Mouse (Mus musculus) fat pad, adult 2 months (tissue): Measurements from ENCODE around the gene Phf3.
A peak's percentile ranks its signal among the peaks of the same experiment; 100 is the strongest.
"Not testable (repeated sequence)": the region's sequence is repeated elsewhere in the genome, so short reads cannot be mapped to it uniquely, and the experiment has no call there.

Experiments used
- DNase-seq: peaks from one replicate; pipeline ENCODE4 v3.0.0-alpha.2; 2011; ENCODE audit warnings: low read depth, low spot score; ENCODE audit errors: extremely low read depth

Phf3 gene

DNA sequence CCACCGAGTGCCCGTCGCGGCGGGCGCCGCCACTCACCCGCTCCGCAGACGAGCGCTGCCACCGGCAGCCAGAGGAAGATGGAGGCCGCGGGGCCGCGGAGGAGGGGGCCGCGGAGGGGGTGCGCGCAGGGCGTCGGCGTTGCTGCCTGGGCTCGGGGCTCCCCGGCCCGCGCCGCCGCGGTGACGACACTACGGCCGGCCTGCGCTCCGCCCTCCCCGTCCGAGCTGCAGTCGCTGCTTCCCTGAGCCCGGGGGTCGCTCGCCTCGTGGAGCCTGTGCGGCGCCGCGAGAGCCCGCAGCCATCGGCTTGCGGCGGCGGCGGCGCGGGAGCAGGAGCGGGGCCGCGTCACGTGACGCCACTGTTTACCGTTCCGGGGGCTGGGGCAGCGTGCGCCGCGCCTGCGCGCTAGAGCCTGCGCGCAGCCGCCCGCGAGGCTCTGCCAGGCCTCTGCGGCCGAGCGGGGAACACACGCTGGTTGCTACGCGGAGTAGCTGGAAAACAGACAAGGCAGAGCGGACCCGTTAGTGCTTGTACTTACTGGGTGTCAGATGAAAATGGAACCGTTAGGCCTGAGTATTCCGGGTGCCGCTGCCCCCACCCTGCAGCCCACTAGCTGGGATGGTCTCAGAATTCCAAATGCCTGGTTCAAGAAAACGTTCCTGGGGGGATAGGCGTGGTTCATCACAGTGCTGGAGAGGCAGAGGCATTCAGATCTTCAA lies at the start of gene Phf3:
Gene Phf3, minus strand, starts transcription at position 381 of the 720 bp plus-strand sequence.
- DNase-seq, result no peak

DNA sequence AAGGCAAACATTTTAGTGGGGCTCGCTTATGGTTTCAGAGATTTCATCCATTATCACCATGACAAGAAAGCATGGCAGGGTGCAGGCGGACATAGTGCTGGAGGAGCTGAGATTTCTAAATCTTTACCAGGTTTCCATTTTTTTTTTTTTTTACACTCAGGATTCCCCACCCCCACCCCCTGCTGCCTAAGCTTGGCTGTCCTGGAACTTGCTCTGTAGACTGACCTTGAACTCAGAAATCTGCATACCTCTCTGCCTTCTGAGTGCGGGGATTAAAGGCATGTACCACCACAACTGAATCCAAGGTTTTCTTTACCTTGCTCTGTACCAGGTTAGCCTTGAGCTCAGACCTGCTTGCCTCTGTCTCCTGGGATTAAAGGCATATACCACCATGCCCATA lies 48.5 kb upstream of the Phf3 start:
- no peak for DNase-seq

DNA sequence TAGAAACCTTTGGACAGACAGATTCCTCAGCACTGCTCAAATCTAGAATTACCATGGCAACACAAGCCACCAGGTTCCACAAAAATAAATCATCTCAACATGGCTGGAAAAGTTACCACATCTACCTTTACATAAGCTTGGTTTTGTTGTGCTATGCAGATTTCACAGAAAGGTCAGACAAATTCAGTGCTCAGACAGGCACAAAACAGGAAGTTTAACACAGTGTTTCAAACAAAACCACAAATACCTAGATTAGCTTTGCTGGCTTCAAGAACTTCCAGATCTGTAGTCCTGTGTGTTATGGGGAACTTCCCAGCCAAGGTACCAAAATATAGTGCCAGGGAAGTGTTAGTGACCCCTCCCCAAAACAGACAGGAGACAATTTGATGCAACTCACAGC lies 47.5 kb upstream of the Phf3 start:
- DNase-seq, result no peak

DNA sequence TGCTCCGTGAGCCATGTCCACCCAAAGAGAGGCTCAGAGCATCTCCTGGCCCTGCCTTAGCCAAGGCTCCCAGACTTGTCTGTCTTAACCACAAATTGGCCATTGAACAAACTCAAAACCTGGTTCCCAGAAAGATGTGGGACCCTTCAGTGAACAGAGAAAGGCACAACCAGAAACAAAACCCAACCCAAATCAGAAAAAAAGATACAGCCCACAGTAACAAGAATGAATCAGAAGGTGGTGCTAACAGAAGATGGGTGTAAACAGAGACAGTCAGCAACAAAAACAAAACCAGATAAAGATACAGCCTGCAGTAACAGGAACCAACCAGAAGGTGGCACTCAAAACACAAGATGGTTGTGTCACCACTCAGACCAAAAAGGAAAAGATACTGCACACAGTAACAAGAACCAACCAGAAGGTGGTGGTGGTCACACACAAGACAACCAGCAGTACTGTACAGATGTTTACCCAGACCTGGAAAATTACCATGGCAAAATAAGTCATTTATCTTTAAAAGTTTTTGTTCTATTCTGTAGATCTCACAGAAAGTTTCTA lies 47.0 kb upstream of the Phf3 start:
- no peak for DNase-seq

DNA sequence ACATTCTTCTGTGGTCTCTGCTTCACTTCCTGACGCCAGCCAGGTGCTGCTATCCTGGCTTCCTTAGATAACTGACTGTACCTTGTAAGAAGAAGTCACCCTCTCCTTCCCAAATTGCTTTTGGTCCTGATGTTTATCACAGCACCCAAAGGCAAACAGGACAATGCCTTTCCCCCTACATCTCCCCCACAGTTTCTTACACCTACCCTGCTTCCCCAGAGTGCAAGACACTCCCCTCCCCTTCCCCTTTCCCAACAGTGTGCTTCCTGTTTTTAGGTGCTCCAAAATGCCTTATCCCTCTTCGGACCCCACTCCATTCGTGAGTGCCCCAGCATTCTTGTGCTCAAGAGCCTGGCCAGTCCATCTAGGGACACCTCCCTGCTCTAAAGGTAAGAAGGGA lies 36.5 kb upstream of the Phf3 start:
- DNase-seq, result no peak

DNA sequence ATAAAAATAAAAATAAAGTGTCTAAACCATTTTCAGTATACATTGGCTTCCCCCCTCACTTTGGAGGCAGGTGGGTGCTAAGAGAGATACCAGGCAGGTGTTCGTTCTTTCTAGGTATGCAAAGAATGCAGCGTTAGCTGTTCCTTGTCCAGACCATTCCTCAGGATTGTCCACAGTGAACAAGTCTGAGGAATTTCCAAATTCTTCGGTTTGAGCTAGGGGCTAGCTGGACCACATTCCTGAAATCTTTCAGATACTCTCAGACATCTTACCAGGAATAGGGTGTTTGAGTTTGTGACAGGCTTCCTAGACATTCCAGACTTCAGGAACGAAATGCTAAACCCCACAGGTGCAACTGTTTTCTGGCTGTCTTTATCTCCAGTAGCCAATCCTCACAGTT lies 35.1 kb upstream of the Phf3 start:
- no peak for DNase-seq

DNA sequence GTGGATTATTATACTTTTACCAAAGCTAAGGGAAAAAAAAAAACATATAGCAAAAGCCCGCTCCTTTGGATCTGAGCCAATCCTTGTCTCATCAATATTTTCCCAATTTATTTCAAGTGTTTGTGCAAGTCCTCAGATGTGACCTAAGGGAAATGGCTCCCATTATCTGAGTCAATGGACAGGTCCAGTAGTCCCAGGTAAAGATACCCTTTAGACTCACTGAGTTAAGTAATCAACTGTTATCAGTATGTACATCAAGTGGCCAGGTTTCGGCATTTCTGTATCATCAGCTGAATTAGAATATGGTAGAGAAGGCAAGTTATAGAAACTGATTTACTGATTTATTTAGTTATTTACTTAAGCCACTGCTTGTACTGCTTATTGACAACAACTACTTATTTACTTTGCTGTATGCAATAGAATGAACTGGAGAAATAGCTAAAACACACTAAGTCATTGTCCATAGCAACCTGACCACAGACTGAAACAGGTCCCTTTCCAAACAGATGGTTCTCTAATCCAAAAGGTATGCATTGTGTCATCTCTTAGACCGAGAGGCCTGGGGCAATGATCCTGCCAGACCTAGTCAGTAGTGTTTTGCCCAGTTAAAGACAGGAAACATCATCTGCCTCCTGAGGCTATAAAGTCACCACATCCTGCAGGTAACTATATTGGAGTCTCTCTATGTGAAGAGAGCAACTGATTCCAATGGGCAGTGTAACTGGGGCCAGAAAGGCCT lies 29.9 kb upstream of the Phf3 start:
- no peak for DNase-seq

DNA sequence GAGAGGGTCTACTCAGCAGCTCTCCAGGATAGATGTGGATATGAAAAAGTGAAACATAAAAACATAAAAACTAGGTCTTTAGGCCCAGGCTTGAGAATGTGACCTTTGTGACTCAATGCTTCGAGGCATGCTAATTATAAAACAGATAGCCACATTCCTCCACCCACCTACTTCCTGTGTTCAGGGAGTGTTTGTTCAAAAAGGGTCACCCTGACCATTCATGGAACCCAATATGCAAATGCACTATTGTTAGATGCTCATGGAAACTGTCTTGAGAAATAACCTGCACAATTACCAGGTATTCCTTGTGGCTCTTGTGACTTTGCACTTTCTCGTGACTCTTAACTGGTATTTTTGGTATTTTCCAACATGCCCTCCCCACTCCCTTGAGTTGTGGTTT lies 25.0 kb upstream of the Phf3 start:
- DNase-seq, result no peak

DNA sequence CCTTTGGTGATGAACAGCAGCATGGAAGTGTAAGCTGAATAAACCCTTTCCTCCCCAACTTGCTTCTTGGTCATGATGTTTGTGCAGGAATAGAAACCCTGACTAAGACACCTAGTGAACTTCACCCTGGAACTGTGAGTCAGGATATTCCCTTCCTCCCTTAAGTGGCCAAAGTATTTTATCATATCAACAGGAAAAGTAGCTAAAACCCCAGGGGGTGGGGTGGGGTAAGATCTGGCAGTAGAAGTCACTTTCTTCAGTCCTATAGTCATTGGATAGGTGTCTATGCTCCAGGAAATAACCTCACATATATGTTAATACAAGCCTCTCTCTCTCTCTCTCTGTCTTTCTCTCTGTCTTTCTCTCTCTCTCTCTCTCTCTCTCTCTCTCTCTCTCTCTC lies 21.6 kb upstream of the Phf3 start:
- not testable (repeated sequence) for DNase-seq

DNA sequence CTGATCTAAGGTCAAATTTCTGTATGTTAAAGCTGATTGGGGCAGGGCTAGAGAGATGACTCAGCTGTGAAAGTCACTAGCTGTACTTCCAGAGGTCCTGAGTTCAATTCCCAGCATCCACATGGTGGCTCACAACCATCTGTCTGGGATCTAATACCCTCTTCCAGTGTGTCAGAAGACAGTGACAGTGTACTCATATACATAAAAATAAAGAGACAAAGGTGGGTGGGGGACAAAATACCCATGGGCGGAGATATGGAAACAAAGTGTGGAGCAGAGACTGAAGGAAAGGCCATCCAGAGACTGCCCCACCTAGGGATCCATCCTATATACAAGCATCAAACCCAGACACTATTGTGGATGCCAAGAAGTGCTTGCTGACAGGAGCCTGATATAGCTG lies 10.1 kb upstream of the Phf3 start:
- DNase-seq, result not testable (repeated sequence)

DNA sequence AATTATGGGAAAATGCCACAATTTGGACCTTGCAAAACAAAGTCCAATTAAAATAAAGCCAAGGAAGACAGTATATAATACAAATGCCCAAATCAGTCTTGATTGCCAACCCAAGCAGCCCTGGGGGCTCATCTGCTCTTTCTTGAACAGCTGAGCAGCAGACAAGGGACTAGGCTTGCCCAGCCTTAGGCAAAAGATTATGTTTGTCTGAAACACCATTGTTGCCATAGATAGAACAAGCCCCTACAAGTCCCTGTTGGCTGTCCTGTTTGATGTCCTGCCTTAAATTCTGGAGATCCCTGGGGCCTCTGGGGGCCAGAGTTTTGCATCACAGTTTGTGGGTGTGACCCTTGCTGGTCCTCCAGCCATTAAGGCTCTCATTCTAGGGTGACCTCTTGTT lies 2.0 kb upstream of the Phf3 start:
- DNase-seq, result peak; percentile 98

DNA sequence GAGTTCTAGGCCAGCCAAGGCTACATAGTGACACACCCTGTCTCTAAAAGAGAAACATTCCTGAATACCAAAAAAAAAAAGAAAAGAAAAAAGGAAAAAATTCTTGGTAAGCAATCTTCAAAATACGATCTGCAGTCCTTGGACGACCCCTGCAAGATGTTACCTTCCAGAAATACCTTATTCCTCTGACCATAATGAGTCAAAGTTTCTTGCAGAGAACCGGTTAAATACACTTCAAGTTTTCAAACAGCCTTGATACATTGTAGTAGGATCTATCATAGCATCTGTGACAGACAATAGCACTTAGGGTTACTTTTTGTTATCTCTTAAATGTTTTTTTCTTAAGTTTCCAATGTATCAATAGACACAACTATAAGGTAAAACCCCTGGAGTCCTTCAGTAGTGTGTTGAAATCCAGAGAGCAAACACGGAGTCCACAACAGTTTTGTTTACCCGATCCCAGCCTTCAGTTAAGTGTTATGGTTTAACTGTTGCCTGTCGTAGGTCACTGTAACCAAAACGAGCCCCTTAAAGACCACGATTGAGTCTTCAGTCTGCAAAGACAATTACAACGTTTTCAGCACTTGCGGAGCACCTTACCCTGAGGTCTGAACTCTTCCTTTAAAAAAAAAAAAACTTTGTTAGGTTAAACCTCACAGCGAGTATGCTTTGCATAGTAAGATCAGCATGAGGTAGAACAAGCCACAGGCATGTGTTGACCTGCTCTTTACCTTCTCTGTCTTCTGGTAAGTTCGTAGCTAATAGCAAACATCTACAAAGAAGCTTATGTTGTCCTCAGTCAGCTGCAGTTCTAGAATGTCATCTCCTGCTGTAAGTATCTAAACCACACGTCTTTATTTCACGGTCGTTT lies 775 bp upstream of the Phf3 start:
- no peak for DNase-seq

DNA sequence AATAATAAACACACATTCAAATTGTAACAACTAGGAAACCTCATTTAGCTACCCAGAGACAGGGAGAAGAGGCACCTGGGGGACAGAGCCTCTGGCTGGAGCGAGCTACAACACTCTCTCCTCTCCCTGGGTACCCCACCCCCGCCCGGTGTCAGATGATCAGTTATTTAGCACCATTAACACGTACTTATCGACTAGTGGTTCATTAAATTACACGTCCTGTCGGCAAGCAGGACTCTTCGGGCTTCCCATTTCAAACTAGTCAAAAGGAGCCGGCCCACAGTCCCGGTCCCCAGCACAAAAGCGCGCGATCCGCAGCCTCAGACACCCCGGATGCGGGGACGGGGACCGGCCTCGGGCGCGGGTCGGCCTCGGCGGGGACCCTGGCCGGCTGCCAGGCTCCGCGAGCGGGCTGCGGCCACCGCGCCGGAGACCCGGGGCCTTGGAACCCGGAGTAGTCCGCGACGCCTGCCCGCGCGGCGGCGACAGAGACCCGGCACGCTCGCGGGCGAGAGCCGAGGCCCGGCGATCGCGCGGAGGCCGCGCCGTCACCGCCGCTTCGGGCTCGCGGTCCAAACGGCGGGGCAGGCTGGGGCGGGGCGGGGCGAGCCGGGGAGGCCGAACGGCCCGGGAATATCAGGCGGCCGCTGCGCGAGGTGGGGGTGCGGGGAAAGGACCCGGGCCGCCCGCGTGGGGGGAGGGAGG lies 733 bp downstream of the Phf3 start:
- no peak for DNase-seq

DNA sequence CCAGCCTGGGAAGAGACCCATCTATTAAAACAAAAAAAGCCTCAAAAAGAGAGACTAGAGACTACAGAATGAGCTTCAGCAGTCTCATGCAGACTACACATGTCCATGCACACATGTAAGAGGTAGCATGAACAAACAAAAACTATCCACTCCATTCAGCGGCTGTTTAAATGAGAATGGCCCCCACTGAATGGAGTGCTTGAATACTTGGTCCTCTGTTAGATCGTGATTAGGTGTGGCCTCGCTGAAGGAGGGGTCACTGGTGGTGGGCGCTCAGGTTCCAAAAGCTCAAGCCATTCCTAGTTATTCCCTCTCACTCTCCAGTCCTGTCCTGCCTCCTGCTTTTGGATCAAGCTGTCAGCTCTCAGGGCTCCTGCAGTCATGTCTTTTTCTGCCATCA lies 5.9 kb downstream of the Phf3 start:
- no peak for DNase-seq

DNA sequence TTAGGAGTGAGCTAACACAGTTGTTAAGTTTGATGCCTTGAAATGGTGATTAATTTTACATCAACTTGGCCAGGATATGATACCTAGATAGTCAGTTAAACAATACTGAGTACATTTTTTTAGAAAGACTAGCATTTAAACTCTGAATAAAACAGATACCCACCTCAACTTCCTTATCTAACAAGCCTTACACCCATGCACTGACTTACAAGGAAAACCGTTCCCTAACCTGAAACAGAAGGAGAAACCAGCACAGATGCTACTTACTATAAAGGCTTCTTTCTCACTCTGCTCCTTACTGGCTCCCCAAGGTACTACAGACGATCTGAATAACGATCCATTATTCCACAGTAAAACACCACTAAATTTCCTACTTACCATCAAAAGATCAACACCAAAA lies 21.2 kb downstream of the Phf3 start:
- no peak for DNase-seq

DNA sequence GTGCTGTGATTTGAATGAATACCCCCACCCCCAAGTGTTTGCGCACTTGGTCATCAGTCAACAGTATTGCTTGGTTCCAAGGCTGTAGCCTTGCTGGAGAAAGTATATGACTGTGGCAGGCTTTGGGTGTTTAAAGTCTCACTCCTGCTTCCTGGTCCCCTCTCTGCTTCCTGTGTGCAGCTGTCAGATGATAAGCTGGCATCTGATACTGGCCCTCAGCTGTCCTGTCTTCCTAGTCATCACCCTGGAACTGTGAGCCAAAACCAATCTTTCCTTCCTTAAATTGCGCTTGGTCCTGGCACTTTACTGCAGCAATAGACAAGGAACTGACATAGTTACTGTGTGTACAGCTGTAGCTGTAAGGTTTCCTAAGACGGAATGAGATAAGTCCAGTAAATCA lies 21.8 kb downstream of the Phf3 start:
- no peak for DNase-seq

DNA sequence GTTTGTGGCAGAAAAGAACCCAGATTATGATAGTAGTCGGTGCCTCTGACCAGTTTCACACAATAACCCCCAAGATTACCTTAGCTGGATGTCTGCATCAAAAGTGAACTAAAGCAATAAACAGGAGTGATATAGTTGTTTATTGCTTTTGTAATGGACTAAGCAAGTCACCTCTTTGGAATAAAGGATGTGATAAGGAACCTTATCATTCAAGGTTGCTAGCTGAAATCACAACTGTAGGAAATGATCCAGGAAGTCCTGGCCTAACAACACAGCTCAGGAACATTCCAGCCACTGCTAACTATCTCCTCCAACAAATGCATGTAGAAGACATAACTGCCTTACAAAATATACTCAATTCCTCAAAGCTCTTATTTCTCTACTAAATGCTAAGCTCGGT lies 22.8 kb downstream of the Phf3 start:
- DNase-seq, result no peak

DNA sequence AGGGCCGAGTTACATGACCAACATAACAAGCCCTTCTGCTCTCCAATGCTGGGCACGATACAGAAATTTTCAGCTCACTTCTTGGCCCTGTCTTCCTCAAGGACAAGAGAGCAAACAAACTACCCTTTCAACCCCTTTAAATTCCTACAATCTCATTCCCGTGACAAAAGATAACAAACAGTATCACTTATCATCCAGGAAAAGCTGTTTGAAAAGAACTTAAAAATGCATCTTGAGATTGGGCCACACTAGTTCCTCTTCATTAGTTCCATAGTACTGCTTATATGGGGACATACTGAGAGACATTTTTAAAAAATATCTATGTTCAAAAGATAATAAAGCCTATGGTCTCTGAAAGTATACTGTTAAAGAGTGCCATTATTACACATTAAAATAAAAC lies 23.8 kb downstream of the Phf3 start:
- no peak for DNase-seq

DNA sequence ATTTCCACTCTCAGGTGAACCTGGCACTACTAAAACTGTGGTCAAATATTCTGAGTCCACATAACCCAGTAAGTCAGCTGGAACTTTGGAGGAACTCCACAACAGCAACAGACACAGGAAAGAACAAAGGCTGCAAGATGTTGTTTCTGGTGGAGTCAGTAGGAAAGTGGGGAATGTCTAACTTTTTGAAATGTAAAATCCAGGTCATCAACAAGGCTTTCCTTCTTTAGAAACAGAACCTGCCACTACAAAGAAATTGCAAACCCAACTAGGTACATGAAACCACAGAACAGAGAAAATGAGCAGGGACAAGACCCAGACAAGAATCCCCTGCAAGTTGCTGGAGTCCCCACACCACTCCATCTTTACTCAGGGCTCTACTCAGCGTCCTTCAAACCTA lies 26.0 kb downstream of the Phf3 start:
- DNase-seq, result no peak

DNA sequence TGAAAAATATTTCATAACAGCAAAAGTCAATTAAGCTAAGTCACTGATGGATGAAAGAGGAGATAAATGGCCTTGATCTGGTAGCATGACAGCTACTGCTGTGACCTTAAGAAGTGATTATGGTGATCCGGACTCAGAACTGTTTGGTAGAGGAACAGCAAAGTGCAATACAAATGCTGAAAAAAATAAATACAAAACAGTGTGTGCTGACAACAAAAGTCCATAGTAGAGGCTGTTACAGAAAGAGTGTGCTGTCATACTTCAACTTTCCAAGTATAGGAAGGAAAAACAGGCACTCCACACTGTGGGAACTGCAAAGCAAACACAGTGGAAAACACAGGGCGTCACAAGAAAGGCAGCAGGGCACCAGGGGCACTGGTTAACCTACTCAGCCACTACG lies 34.1 kb downstream of the Phf3 start:
- DNase-seq, result no peak

DNA sequence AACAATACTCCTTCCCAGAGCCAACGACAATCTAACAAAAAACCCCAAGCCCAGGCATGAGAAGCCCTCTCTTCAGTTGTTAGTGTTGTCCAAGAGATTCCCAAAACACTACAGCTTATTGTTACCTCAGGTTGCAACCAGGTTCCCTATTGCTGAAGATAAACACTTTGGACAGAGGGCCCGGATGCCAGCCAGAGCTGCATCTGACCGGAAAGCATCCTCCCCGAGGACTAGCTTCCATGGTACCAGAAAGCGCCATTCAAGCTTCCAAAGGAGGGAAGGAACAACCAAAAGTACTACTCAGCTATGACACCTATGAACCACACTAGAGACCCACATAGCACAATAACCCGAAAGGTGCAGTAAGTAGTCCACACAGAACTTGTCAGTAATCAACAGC lies 38.2 kb downstream of the Phf3 start:
- DNase-seq, result no peak
